Mouse (Mus musculus) heart, adult 2 months (tissue): ENCODE data around the gene Wipf3. TPM values are rescaled to one million over a fixed set of nuclear protein-coding genes. Genes with fewer than 3 reads are reported as not detected.

Experiments used
- DNase-seq, 2 experiments: peaks; one replicate each; pipeline ENCODE4 v3.0.0; 2021
- H3K27ac ChIP-seq: fragments of 200-600 bp; 2 replicates; pipeline ENCODE4 v1.8.1; 2022
- H3K27me3 ChIP-seq: fragments of 200-500 bp; 2 replicates; pipeline ENCODE4 v1.6.1; 2012; ENCODE audit warnings: mild to moderate bottlenecking, low read length, inconsistent platforms, mixed read lengths; ENCODE audit not compliant: control insufficient read depth, insufficient read depth
- H3K36me3 ChIP-seq: fragments of 200-500 bp; 2 replicates; pipeline ENCODE4 v1.6.1; 2012; ENCODE audit warnings: low read length, inconsistent platforms; ENCODE audit not compliant: control insufficient read depth, insufficient read depth
- H3K4me1 ChIP-seq: fragments of 200-500 bp; 2 replicates; pipeline ENCODE4 v1.6.1; 2011; ENCODE audit warnings: low read length; ENCODE audit not compliant: control insufficient read depth, insufficient read depth
- H3K4me3 ChIP-seq: fragments of 200-600 bp; 2 replicates; pipeline ENCODE4 v1.8.1; 2022
- H3K79me2 ChIP-seq: fragments of 200-500 bp; replicated peaks from 2 replicates; pipeline ENCODE4 v1.6.1; 2012; ENCODE audit warnings: mild to moderate bottlenecking, inconsistent platforms, low read length, moderate library complexity, mixed read lengths; ENCODE audit not compliant: control insufficient read depth, insufficient read depth
- H3K9ac ChIP-seq: fragments of 200-500 bp; 2 replicates; pipeline ENCODE4 v1.6.1; 2012; ENCODE audit warnings: low read depth, mild to moderate bottlenecking, control low read depth, inconsistent platforms, low read length, mixed read lengths
- CTCF ChIP-seq: fragments of 200-600 bp; IDR thresholded peaks from 2 replicates; pipeline ENCODE4 v1.8.1; 2022; ENCODE audit warnings: antibody characterized with exemption, mild to moderate bottlenecking, moderate library complexity
- EP300 ChIP-seq: fragments of 200-500 bp; IDR thresholded peaks from 2 replicates; pipeline ENCODE4 v1.6.1; 2011; ENCODE audit warnings: low read depth, low read length, control low read depth; ENCODE audit not compliant: insufficient read depth
- POLR2A ChIP-seq: fragments of 200-500 bp; IDR thresholded peaks from 2 replicates; pipeline ENCODE4 v1.6.1; 2011; ENCODE audit warnings: mild to moderate bottlenecking, low read depth, low read length, control low read depth; ENCODE audit not compliant: insufficient read depth
- WGBS: fragments of 180-500 bp; shearing (Covaris S2); methylation state at CpG from one replicate; pipeline ENCODE4 v1.1.7; 2018; 5-methylcytosine and 5-hydroxymethylcytosine counted together
- intact Hi-C: fragments of 180-260 bp; cut with DNase I; formaldehyde crosslinking; loops from one replicate; pipeline ENCODE4 v1.15.1; 2025
- polyA plus RNA-seq: library from polyadenylated mRNA; depleted of rRNA; stranded (reverse); fragments of >200 nt; gene quantifications from 2 replicates; pipeline ENCODE4 v1.2.3, GENCODE M21; 2012
- total RNA-seq, 2 experiments: library from RNA; stranded (reverse); gene quantifications; 2 replicates each; pipeline ENCODE4 v1.2.3; 2021

Wipf3 gene
- total and polyA plus RNA-seq, 3 experiments = 12.2 to 47.2 (median 26.3) TPM

GRCm38 (mm10) chr6:54387751-54388150 is 41.7 kb upstream of the Wipf3 start:
- DNase-seq = no peak
- intact Hi-C loops = no loop called here
- Histone ChIP-seq H3K9ac (no peak overlapping the region), H3K36me3 (no peaks in the 10 kb centered on the region; the same call in 1 of the 2 replicates), H3K79me2 (no peaks in the 10 kb centered on the region), H3K27me3 (no peaks in the 10 kb centered on the region), H3K4me3 (no peak overlapping the region), H3K4me1 (peaks cover 8% of the 10 kb centered on the region), H3K27ac (no peak overlapping the region; the same call in 1 of the 2 replicates)
- no peak for TF ChIP-seq CTCF
- TF ChIP-seq EP300 = no peak
- no peak for TF ChIP-seq POLR2A
- 63% methylated on average over 5 of the region's 5 CpGs for WGBS

DNA sequence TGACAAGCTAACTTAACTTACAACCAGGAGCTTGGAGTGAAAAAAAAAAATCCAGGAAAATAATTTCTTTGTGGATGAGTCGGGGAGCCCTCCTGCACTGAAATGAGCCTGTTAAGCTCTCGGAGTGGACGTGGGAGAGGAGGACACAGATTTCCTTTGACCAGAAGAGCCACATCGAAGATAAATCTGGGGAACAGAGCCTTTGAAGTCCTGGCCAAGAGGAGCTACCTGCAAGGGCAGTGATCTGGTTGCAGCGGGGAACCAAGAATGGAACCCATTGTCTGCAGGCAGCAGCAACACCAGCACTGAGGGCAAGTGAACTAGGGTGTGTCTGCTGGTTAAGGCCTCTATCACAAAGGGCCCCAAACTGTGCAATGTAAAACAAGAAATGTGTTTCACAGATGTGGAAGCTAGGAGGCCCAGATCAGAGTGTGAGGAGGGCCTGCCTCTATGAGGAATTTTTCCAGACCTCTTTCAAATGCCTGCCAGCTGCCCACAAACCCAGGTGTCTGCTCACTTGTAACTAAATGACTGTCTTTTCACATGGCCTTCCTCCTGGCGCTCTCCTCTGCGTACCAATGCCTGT is 40.6 kb upstream of the Wipf3 start:
- 67% methylated on average over 7 of the region's 7 CpGs for WGBS
- Histone ChIP-seq H3K79me2 (no peaks in the 10 kb centered on the region), H3K27ac (no peak overlapping the region), H3K27me3 (no peaks in the 10 kb centered on the region), H3K36me3 (no peaks in the 10 kb centered on the region; the same call in 1 of the 2 replicates), H3K4me1 (peaks cover 8% of the 10 kb centered on the region), H3K4me3 (no peak overlapping the region), H3K9ac (no peak overlapping the region)
- intact Hi-C loops = no loop called here
- no peak for DNase-seq
- TF ChIP-seq CTCF (no peak), EP300 (no peak), POLR2A (no peak)

GRCm38 (mm10) chr6:54391765-54392164 is 37.6 kb upstream of the Wipf3 start:
- Histone ChIP-seq H3K27ac (no peak overlapping the region), H3K36me3 (no peaks in the 10 kb centered on the region; the same call in 1 of the 2 replicates), H3K79me2 (no peaks in the 10 kb centered on the region), H3K4me3 (no peak overlapping the region), H3K9ac (no peak overlapping the region), H3K27me3 (no peaks in the 10 kb centered on the region), H3K4me1 (peaks cover 7% of the 10 kb centered on the region)
- TF ChIP-seq EP300 (no peak), POLR2A (no peak), CTCF (peak; percentile 86)
- 4% methylated on average over 3 of the region's 3 CpGs for WGBS
- peak; percentile 37 to 61 for DNase-seq
- intact Hi-C loops = loop anchor here (1.0 to 10.0 kb wide), 3 partner anchors 87 to 203 kb away; partner anchors contain the start of genes Fkbp14 and Plekha8

GRCm38 (mm10) chr6:54393886-54394285 is 35.5 kb upstream of the Wipf3 start:
- H3K36me3 ChIP-seq = no peaks in the 10 kb centered on the region
- no peak overlapping the region for H3K27ac ChIP-seq
- WGBS = 73% methylated on average over 6 of the region's 6 CpGs
- H3K27me3 ChIP-seq = no peaks in the 10 kb centered on the region
- H3K4me3 ChIP-seq = no peak overlapping the region
- no peak overlapping the region for H3K9ac ChIP-seq
- H3K79me2 ChIP-seq = no peaks in the 10 kb centered on the region
- DNase-seq = no peak
- H3K4me1 ChIP-seq = peaks cover 2% of the 10 kb centered on the region; the same call in 1 of the 2 replicates
- intact Hi-C loops = loop anchor here (10.0 kb wide), 1 partner anchor 201 kb away; the partner anchor contains the start of genes Fkbp14 and Plekha8
- no peak for TF ChIP-seq EP300
- no peak for TF ChIP-seq CTCF
- TF ChIP-seq POLR2A = no peak

DNA sequence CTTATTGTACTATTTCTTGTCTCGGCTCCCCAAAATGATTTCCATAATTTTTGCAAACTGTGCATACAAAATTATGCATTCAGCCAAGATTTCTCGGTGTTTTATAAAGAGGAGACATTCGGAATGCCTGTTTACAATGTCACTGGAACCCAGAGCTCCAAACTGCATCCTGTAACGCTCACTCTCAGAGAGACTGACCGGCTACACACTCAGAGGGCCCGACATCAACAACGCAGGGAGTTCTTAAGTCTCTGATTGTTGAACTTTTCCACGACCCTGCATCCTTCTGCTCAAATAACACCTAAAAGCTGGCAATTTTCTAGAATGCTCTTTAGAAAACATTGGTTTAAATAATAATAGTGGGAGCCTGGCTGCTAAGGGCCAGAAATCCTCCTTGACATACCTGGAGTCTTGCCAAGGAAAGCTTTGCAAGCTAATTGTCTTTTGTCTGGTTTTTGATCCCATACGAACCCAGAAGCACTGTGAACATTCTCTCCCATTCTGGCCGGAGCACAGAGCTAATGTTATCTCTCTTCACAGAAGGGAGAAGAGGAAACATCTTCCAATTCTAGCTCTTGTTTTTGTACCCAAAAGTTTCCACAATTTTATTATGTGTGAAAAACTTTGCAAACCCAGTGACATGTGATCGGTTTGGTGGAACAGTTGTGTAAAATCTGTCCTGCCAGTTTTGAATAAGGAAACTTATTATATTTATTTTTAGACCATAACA is 30.0 kb upstream of the Wipf3 start:
- H3K27ac ChIP-seq = peak overlapping the region; percentile 53
- H3K79me2 ChIP-seq = no peaks in the 10 kb centered on the region
- WGBS = 23% methylated on average over 11 of the region's 11 CpGs
- peak in 1 of 2 experiments; percentile 21 for DNase-seq
- H3K4me1 ChIP-seq = peaks cover 4% of the 10 kb centered on the region
- no peaks in the 10 kb centered on the region for H3K27me3 ChIP-seq
- no peak overlapping the region for H3K9ac ChIP-seq
- TF ChIP-seq CTCF (no peak), EP300 (no peak), POLR2A (no peak)
- H3K36me3 ChIP-seq = 0 out of 2 replicates have a peak, but pooled peaks cover 4% of the 10 kb centered on the region
- intact Hi-C loops = loop anchor here (10.0 kb wide), 1 partner anchor 195 kb away; the partner anchor contains the start of genes Fkbp14 and Plekha8
- no peak overlapping the region for H3K4me3 ChIP-seq
